Comparison of ENCODE assay signal across 20 mouse cellular contexts in the genomic region with DNA sequence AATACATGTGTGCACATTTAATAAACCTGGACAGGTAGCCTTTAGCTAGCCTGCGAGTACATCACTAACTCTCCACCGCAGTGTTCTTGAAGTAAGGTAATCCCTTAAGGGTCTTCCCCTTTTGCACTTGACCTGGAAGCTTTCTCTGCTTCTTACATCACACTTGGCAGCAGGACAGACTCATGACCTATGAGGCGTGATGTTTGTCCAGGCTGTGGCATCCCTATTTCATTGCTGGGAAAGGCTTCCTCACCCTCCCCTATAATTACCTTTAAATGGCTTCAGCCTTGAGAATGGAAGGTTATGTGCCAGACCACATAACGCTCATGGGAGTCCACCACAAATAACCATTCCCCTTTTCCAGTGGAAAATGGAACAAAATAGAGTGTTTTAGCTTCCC.
"Had no signal": no experiment of that assay in that cellular context is flagged by ENCODE, and none has a peak within 500 bp of the region (broad histone marks: within the 10 kb centered on the region; RNA-seq: fewer than 3 reads in every experiment).

No protein-coding gene starts in this region.

- H3K27ac ChIP-seq: limb, embryonic 10.5 days; limb, embryonic 13.5 days; liver, embryonic 15.5 days; midbrain, embryonic 12.5 days; midbrain, embryonic 15.5 days; neural tube, embryonic 12.5 days; neural tube, embryonic 15.5 days; stomach, embryonic 15.5 days had no signal

- H3K9ac ChIP-seq: limb, embryonic 13.5 days; liver, embryonic 15.5 days; midbrain, embryonic 12.5 days; midbrain, embryonic 15.5 days; neural tube, embryonic 12.5 days; neural tube, embryonic 15.5 days; stomach, embryonic 15.5 days had no signal

- H3K4me1 ChIP-seq: limb, embryonic 10.5 days; midbrain, embryonic 12.5 days; midbrain, embryonic 15.5 days; neural tube, embryonic 12.5 days; stomach, embryonic 15.5 days had no signal

- H3K9me3 ChIP-seq: limb, embryonic 10.5 days; limb, embryonic 13.5 days; liver, embryonic 15.5 days; midbrain, embryonic 12.5 days; midbrain, embryonic 15.5 days; neural tube, embryonic 12.5 days; neural tube, embryonic 15.5 days; stomach, embryonic 15.5 days had no signal

- H3K36me3 ChIP-seq: limb, embryonic 10.5 days; limb, embryonic 13.5 days; liver, embryonic 15.5 days; midbrain, embryonic 12.5 days; midbrain, embryonic 15.5 days; neural tube, embryonic 12.5 days; neural tube, embryonic 15.5 days had no signal

- H3K27me3 ChIP-seq: limb, embryonic 13.5 days; liver, embryonic 15.5 days; midbrain, embryonic 12.5 days; midbrain, embryonic 15.5 days; neural tube, embryonic 12.5 days; neural tube, embryonic 15.5 days; stomach, embryonic 15.5 days had no signal

- H3K4me2 ChIP-seq: limb, embryonic 13.5 days; liver, embryonic 15.5 days; midbrain, embryonic 12.5 days; midbrain, embryonic 15.5 days; neural tube, embryonic 12.5 days; neural tube, embryonic 15.5 days; stomach, embryonic 15.5 days had no signal

- ATAC-seq: intestine, embryonic 16.5 days; midbrain, embryonic 15.5 days had no signal

- H3K4me3 ChIP-seq: limb, embryonic 10.5 days; limb, embryonic 13.5 days; liver, embryonic 15.5 days; midbrain, embryonic 12.5 days; midbrain, embryonic 15.5 days; neural tube, embryonic 12.5 days; neural tube, embryonic 15.5 days; stomach, embryonic 15.5 days had no signal

- DNase-seq: kidney, adult 8-10 months; kidney, postnatal 25 days; liver; lung, adult 2 months; lung, postnatal 14 days; lung, postnatal 4 days; right cerebral cortex, adult 18-20 months; right cerebral cortex, postnatal 14 days; right cerebral cortex, postnatal 4 days; spleen, adult 18-20 months; thymus, postnatal 36 days had no signal
